Mouse (Mus musculus) limb, embryonic 10.5 days (tissue): ENCODE data around the gene Mtap. TPM values are rescaled to one million over a fixed set of nuclear protein-coding genes. Genes with fewer than 3 reads are reported as not detected.
A peak's percentile ranks its signal among the peaks of the same experiment; 100 is the strongest.

Source experiments
- DNase-seq: peaks from one replicate; pipeline ENCODE4 v3.0.0-alpha.2; 2017; ENCODE audit warnings: low spot score
- H3K27ac ChIP-seq: fragments of 300-500 bp; sonication (generic); 2 replicates; pipeline ENCODE4 v1.5.1; 2016; ENCODE audit warnings: mild to moderate bottlenecking
- H3K27me3 ChIP-seq: fragments of 300-500 bp; sonication (generic); 2 replicates; pipeline ENCODE4 v1.6.1; 2016; ENCODE audit warnings: low read depth, mild to moderate bottlenecking; ENCODE audit not compliant: poor library complexity, severe bottlenecking
- H3K36me3 ChIP-seq: fragments of 300-500 bp; sonication (generic); 2 replicates; pipeline ENCODE4 v1.6.1; 2016; ENCODE audit warnings: mild to moderate bottlenecking, moderate library complexity
- H3K4me1 ChIP-seq: fragments of 300-500 bp; sonication (generic); 2 replicates; pipeline ENCODE4 v1.6.1; 2016
- H3K4me3 ChIP-seq: fragments of 300-500 bp; sonication (generic); 2 replicates; pipeline ENCODE4 v1.5.1; 2016; ENCODE audit warnings: mild to moderate bottlenecking, moderate library complexity
- H3K9me3 ChIP-seq: fragments of 300-500 bp; sonication (generic); replicated peaks from 2 replicates; pipeline ENCODE4 v1.6.1; 2016; ENCODE audit warnings: mild to moderate bottlenecking
- WGBS: fragments of 180-500 bp; shearing (Covaris S2); methylation state at CpG from one replicate; pipeline ENCODE4 v1.1.7; 2016; 5-methylcytosine and 5-hydroxymethylcytosine counted together
- polyA plus RNA-seq: library from polyadenylated mRNA; unstranded; fragments of >200 nt; fragmentation: Nextera tagmentation; extraction: Ambion mirVana; gene quantifications from 2 replicates; pipeline ENCODE4 v1.2.1, GENCODE M21; 2016

Mtap gene
- 117 and 141 TPM in 2 replicates for polyA plus RNA-seq

DNA sequence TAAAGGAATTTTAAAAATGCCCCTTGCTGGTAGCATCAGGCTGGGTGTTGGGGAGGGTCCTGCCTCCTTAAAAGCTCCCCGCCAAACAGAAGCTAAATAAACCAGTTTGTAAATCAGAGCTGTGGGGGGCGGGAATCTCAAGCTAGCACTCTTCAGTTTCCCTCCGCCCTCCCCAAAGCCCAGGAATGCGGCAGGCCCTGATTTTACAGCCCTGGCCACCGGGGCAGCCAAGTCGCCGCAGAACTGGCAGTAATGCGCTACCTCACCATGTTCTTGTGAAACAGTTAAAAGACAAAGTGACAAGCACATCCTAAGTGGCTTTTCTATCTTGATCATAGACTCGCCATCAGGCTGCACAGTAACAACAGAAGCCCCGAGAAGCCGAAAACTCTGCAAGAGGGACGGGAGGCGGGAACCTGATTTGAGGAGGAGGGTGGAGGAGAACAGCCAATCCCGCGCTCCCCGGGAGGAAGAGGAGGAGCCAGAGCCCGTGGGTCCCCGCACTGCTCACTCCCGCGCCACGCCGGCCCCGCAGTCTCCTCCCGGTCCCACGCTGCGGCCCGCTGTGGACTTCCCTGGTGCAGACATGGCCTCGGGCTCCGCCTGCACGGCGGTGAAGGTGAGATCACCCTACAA lies at the start of gene Mtap:
Gene Mtap (plus strand): TSS at position 217 of the 636 bp plus-strand sequence.
- peak within 1 kb of the TSS; percentile 97 for H3K4me3 ChIP-seq
- WGBS, result under 1% methylated on average over 31 of the region's 31 CpGs

DNA sequence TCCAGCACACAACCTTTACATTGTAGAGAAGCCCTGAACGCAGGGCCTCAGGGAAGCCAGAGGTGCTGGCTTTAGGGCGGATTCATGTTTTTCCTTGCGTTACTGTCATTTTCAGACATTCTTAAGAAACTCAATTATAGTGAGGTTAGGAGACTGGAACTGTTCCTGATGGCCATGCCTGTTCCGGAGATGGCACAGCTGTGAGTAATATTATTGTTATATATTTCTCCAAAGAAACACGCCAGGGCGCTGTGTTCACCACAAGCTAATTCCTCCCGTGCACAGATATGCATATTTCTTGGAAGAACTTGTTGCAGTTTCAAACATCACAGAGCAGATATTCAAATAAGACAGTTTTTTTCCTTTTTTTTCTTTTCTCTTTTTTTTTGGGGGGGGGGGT lies 47.8 kb upstream of the Mtap start:
- no peak overlapping the region for H3K27ac ChIP-seq
- 92% methylated on average over 7 of the region's 7 CpGs for WGBS
- H3K4me1 ChIP-seq, result no peaks in the 10 kb centered on the region
- H3K9me3 ChIP-seq, result no peaks in the 10 kb centered on the region
- H3K36me3 ChIP-seq, result no peaks in the 10 kb centered on the region
- no peak for DNase-seq
- H3K4me3 ChIP-seq, result no peak overlapping the region
- no peaks in the 10 kb centered on the region for H3K27me3 ChIP-seq

More for the DNA sequence above, at the start of gene Mtap:
- peaks cover 12% of the 10 kb centered on the region for H3K36me3 ChIP-seq
- peaks cover 28% of the 10 kb centered on the region for H3K4me1 ChIP-seq
- DNase-seq, result peak; percentile 90
- no peaks in the 10 kb centered on the region for H3K27me3 ChIP-seq
- H3K27ac ChIP-seq, result peak within 1 kb of the TSS; percentile 98
- no peaks in the 10 kb centered on the region for H3K9me3 ChIP-seq

DNA sequence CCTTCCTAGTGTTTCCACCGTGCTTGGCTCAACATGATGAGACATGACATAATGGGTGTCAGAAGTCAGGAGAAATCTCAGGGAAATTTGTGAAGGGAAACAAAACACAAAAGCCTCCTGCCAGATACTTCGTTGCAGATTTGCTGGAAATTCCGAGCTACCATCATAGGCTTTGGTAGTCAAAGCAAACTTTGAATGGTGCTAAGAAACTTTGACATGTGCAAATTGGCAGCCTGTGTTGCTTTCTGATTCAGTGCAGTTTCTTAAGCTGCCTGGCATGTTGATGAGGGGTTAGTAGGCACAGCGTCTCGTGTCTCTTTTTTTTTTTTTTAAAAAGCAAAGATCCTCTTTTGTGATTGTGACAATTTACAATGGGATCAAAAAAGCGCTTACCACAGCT lies 46.7 kb upstream of the Mtap start:
- 84% methylated on average over 6 of the region's 6 CpGs for WGBS
- no peaks in the 10 kb centered on the region for H3K27me3 ChIP-seq
- H3K4me3 ChIP-seq, result no peak overlapping the region
- H3K36me3 ChIP-seq, result no peaks in the 10 kb centered on the region
- no peak overlapping the region for H3K27ac ChIP-seq
- H3K4me1 ChIP-seq, result no peaks in the 10 kb centered on the region
- no peak for DNase-seq
- H3K9me3 ChIP-seq, result no peaks in the 10 kb centered on the region

DNA sequence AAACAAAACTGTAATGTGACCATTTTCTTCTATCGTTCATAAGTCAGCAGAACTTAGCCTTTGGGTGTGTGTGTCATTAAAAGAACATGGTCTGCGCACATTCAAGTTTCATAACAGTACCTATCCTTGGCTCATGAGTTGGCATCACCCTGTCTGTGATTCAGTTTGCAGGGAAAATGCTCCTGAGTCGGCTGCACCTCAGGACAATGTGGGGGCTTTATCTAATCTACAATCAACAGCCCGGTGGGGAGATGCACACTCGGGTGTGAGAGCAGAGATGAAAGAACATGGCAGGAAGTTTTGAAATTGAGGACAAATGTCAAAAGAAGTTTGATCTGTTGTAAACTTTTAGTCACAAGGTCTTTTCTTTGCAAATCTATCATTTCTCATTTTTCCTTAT lies 44.8 kb upstream of the Mtap start:
- H3K9me3 ChIP-seq, result no peaks in the 10 kb centered on the region
- no peak for DNase-seq
- 81% methylated on average over 5 of the region's 5 CpGs for WGBS
- no peak overlapping the region for H3K27ac ChIP-seq
- H3K4me1 ChIP-seq, result no peaks in the 10 kb centered on the region
- H3K36me3 ChIP-seq, result no peaks in the 10 kb centered on the region
- no peaks in the 10 kb centered on the region for H3K27me3 ChIP-seq
- no peak overlapping the region for H3K4me3 ChIP-seq

DNA sequence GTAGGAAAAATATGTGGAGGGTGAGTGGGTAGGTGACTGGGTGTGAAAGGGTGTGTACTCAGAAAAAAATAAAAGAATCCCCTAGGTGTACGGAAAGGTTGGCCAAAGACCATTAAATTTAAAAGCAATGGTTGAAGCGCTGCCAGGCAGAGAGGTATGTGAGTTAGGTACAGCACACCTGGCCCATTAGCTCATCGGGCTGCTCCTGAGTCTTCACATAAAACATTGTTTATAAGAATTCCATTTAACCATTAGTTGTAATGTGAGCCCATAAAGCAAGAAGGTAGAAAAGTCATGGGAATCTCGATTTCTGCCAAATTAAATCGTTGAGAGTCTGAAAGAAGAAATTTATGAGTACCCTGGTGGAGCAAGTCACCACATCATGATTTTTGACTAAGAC lies 42.1 kb upstream of the Mtap start:
- no peaks in the 10 kb centered on the region for H3K4me1 ChIP-seq
- WGBS, result 90% methylated on average over 5 of the region's 5 CpGs
- H3K4me3 ChIP-seq, result no peak overlapping the region
- no peak overlapping the region for H3K27ac ChIP-seq
- DNase-seq, result no peak
- H3K9me3 ChIP-seq, result no peaks in the 10 kb centered on the region
- H3K27me3 ChIP-seq, result no peaks in the 10 kb centered on the region
- no peaks in the 10 kb centered on the region for H3K36me3 ChIP-seq

DNA sequence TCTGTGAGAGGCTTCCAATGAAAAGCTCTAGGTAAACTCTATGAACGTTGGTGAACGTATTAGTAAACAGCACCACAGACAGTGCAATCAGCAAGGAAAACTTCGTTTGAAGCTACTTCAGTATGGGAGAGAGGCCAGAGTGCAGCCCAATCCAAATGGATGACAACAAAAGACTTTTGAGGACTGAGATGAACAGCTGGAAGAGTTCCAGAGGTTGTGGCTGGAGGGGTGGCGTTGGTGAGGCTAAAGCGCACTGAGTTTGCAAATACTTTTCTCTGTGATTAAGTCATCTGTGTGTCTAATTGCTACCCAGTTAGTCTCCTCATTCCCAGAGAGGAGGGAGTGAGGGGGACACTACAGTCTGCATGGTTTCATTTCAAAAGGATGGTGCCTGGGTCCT lies 38.7 kb upstream of the Mtap start:
- Histone ChIP-seq H3K4me3 (no peak overlapping the region), H3K4me1 (no peaks in the 10 kb centered on the region), H3K36me3 (no peaks in the 10 kb centered on the region), H3K9me3 (no peaks in the 10 kb centered on the region), H3K27me3 (no peaks in the 10 kb centered on the region), H3K27ac (no peak overlapping the region)
- DNase-seq, result no peak
- 78% methylated on average over 5 of the region's 5 CpGs for WGBS

DNA sequence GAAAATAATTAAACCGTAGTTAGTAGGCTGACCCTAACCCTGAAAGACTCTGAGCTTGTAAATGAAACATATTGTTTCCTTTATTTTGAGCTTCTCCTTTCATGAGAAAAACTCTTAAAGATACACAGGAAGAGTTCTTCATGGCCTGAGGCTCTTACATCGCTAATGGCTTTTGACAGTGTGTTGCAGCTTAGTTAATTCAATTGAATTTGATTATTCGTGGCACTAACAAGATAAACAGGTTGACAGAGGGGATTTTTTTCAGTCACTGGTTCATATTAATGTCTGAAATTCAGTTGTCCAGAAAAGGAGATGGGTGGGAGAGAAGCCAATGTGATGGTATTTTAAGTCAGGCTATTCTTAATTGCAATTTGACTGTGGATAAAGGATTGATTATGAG lies 35.6 kb upstream of the Mtap start:
- Histone ChIP-seq H3K27me3 (no peaks in the 10 kb centered on the region), H3K4me3 (no peak overlapping the region), H3K4me1 (no peaks in the 10 kb centered on the region), H3K36me3 (no peaks in the 10 kb centered on the region), H3K9me3 (no peaks in the 10 kb centered on the region), H3K27ac (no peak overlapping the region)
- 78% methylated on average over 3 of the region's 3 CpGs for whole genome bisulfite sequencing
- DNase-seq, result no peak

DNA sequence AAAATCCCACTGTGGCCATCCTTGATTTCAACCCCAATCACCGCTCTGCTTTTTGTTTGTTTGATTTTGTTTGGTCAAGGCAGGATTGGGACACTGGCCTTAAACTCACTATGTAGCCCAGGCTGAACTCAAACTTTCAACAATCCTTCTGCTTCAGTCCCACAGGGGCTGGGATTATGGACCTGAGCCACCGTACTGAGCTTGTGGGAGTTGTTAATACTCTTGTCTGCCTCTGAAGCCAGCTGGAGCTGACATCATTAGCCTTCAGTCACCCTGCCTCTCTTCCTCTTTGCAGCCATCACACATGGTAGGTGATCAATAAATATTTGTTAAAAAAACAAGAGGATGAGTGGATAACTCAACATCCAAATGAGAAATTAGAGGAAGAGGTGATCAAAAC lies 34.6 kb upstream of the Mtap start:
- WGBS, result 79% methylated on average over 2 of the region's 2 CpGs
- no peak for DNase-seq

DNA sequence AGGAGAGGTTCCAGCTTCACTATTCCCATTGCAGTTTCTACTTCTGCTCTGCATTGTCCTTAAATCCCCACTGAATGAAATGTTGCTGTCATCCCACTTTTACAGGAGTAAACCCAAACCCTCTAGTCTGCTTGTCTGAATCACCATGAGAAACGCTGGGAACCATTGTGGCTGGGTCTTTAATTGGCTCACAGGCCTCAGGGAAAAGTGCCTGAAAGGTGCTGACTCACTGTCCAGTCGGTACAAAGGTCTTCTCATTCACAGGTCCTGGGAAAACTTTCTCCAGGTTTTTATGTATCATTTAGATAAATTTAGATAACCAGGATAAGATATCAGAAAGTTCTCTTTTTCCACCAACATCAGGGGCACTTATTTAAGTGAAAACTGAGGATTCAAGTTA lies 31.4 kb upstream of the Mtap start:
- DNase-seq, result no peak
- WGBS, result 62% methylated on average over 2 of the region's 2 CpGs
- Histone ChIP-seq H3K36me3 (no peaks in the 10 kb centered on the region), H3K27me3 (no peaks in the 10 kb centered on the region), H3K9me3 (no peaks in the 10 kb centered on the region), H3K27ac (no peak overlapping the region), H3K4me1 (no peaks in the 10 kb centered on the region), H3K4me3 (no peak overlapping the region)

More for the DNA sequence above, 34.6 kb upstream of the Mtap start:
- Histone ChIP-seq H3K27ac (no peak overlapping the region), H3K9me3 (no peaks in the 10 kb centered on the region), H3K27me3 (no peaks in the 10 kb centered on the region), H3K36me3 (no peaks in the 10 kb centered on the region), H3K4me1 (no peaks in the 10 kb centered on the region), H3K4me3 (no peak overlapping the region)

DNA sequence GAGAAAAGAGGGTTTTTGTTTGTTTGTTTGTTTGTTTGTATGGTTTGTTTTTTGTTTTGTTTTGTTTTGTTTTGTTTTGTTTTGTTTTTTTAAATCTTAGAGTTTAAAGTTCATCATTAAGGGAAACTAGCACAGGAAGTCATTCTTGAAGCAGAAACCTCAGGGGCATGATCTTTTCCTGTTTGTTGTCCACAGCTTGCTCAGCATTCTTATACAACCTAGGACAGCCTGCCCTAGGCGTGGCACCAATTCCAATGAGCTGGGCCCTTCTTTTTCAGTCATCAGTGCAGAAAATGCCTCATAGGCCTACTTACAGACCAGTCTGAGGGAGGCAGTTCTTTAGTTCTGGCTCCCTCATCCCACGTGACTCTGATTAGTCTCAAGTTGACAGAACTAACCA lies 30.4 kb upstream of the Mtap start:
- Histone ChIP-seq H3K27ac (no peak overlapping the region), H3K4me1 (no peaks in the 10 kb centered on the region), H3K27me3 (no peaks in the 10 kb centered on the region), H3K36me3 (no peaks in the 10 kb centered on the region), H3K4me3 (no peak overlapping the region), H3K9me3 (no peaks in the 10 kb centered on the region)
- 80% methylated on average over 2 of the region's 2 CpGs for WGBS
- no peak for DNase-seq

DNA sequence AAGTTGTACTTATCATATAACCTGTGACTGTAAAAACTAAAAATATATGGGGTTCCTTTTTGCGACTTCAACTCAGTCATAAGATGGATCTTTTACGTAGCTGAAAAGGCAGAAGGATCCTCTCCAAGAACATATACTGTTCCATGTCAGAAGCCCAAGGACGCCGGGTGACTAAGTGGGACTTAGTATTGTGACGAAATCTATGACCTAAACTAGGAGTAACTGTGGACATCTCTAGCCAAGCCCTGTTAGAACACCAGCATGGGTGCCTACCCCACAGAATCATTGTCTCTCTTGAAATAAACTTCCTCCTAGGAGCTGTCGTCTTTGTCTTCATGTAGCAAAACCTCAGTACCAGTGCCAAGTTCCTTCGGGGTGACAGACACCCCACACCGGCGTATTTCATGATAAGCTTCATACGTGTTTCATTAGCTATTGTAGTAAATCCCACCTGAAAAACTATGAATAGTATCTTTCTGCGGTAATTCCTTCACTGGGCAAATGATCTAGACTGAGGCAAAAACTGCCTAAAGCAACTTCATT lies 24.7 kb upstream of the Mtap start:
- Histone ChIP-seq H3K36me3 (no peaks in the 10 kb centered on the region), H3K27ac (no peak overlapping the region), H3K4me3 (no peak overlapping the region), H3K4me1 (no peaks in the 10 kb centered on the region), H3K27me3 (no peaks in the 10 kb centered on the region), H3K9me3 (no peaks in the 10 kb centered on the region)
- no peak for DNase-seq
- 93% methylated on average over 11 of the region's 11 CpGs for WGBS

DNA sequence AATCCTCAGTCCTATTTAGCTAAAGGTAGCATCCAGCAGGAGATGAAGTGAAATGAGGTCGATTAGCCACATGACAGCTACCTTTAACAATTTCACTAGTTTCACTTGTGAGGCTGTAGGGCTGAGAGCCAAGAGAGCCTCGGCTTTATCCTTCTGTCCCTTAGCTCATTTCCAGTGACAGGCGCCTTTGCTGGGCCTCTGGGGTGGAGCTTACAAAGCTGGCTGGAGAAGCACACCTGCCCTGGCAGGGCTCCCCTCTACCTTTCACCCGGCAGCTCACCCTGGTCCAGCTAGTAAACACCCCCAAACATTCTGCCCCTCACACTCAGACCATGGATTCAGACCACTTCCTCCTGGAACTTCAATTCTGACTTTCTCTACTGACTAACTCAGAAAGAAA lies 24.1 kb upstream of the Mtap start:
- Histone ChIP-seq H3K4me3 (no peak overlapping the region), H3K27ac (no peak overlapping the region), H3K36me3 (no peaks in the 10 kb centered on the region), H3K4me1 (no peaks in the 10 kb centered on the region), H3K27me3 (no peaks in the 10 kb centered on the region), H3K9me3 (no peaks in the 10 kb centered on the region)
- WGBS, result 76% methylated on average over 4 of the region's 4 CpGs
- DNase-seq, result no peak

DNA sequence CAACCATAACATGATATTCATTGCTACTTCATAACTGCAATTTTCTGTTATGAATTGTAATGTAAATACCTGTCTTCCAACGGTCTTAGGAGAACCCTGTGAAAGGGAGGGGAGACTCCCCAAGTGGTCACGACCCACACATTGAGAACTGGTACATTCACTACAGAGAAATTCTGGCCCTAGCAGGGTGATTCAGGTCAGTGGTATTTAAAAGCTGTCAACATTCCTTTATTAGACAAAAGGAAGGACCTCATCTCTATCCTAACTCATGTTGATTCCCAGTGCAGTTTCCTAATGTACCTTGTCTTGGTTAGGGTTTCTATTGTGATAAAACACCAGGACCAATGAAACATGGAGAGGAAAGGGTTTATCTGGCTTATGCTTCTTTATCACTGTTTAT lies 20.9 kb upstream of the Mtap start:
- 93% methylated on average over 2 of the region's 2 CpGs for WGBS
- no peaks in the 10 kb centered on the region for H3K4me1 ChIP-seq
- no peaks in the 10 kb centered on the region for H3K36me3 ChIP-seq
- no peaks in the 10 kb centered on the region for H3K9me3 ChIP-seq
- no peaks in the 10 kb centered on the region for H3K27me3 ChIP-seq
- no peak overlapping the region for H3K4me3 ChIP-seq
- H3K27ac ChIP-seq, result no peak overlapping the region
- DNase-seq, result no peak

DNA sequence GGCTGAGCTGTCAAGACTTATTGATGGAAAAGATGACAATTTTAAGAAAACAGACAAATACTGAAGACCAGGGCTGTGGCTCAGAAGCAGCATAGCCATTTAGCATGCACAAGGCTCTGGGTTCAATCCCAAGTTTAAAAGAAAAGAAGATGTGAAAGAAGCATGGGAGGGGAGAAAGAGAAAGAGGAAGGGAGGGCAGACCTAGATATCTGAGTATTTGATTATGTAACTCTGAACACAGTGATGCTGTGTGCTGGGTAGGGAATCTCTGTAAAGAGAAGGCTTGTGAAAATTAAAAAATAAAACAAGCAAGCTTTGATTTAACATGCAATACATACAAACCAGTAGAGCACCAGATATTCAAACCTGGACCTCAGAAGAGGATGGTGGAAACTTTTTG lies 17.0 kb upstream of the Mtap start:
- no peak overlapping the region for H3K4me3 ChIP-seq
- no peaks in the 10 kb centered on the region for H3K4me1 ChIP-seq
- H3K9me3 ChIP-seq, result no peaks in the 10 kb centered on the region
- H3K27me3 ChIP-seq, result no peaks in the 10 kb centered on the region
- H3K36me3 ChIP-seq, result no peaks in the 10 kb centered on the region
- DNase-seq, result no peak
- H3K27ac ChIP-seq, result no peak overlapping the region
